Mouse (Mus musculus) myocyte (in vitro differentiated cells): ENCODE measurements around the gene Ankrd34a. TPM values are rescaled to one million over a fixed set of nuclear protein-coding genes. Genes with fewer than 3 reads are reported as not detected.
"Not testable (repeated sequence)": the region's sequence is repeated elsewhere in the genome, so short reads cannot be mapped to it uniquely, and the experiment has no call there.

ENCODE experiments used
- H3K27me3 ChIP-seq: one replicate; pipeline ENCODE4 v1.6.1; 2011; ENCODE audit not compliant: control insufficient read depth, insufficient read depth, insufficient read length
- H3K36me3 ChIP-seq: one replicate; pipeline ENCODE4 v1.6.1; 2011; ENCODE audit not compliant: control insufficient read depth, insufficient read depth
- H3K4me2 ChIP-seq: one replicate; pipeline ENCODE4 v1.6.1; 2011; ENCODE audit warnings: low read depth, control low read depth
- H3K4me3 ChIP-seq: one replicate; pipeline ENCODE4 v1.5.1; 2011; ENCODE audit warnings: mild to moderate bottlenecking, control low read depth, moderate library complexity
- H3K79me2 ChIP-seq: one replicate; pipeline ENCODE4 v1.6.1; 2011; ENCODE audit not compliant: control insufficient read depth, insufficient read depth
- H3ac ChIP-seq: one replicate; pipeline ENCODE4 v1.6.1; 2011; ENCODE audit not compliant: control insufficient read depth, insufficient read length
- CEBPB ChIP-seq: IDR thresholded peaks from 2 replicates; pipeline ENCODE4 v1.6.1; 2011; ENCODE audit warnings: mild to moderate bottlenecking, moderate library complexity; ENCODE audit not compliant: poor library complexity, insufficient read depth, severe bottlenecking
- E2F4 ChIP-seq: IDR thresholded peaks from one replicate; pipeline ENCODE4 v1.6.1; 2011; ENCODE audit warnings: mild to moderate bottlenecking, control low read depth, moderate library complexity; ENCODE audit not compliant: insufficient read depth
- MAX ChIP-seq: IDR thresholded peaks from one replicate; pipeline ENCODE4 v1.6.1; 2011; ENCODE audit warnings: low read depth, mild to moderate bottlenecking, control low read depth
- MYOD1 ChIP-seq, 3 experiments: IDR thresholded peaks; one replicate each; pipeline ENCODE4 v1.6.1; 2011; ENCODE audit warnings: control low read depth in 2 of 3, low read depth in 2 of 3, mild to moderate bottlenecking in 2 of 3, moderate library complexity in 1 of 3; ENCODE audit not compliant: insufficient read length in 2 of 3, control insufficient read depth in 1 of 3
- MYOG ChIP-seq, 3 experiments: IDR thresholded peaks; one replicate each; pipeline ENCODE4 v1.6.1; 2011; ENCODE audit warnings: control low read depth in 2 of 3, low read depth in 2 of 3, mild to moderate bottlenecking in 2 of 3; ENCODE audit not compliant: insufficient read length in 2 of 3, control insufficient read depth in 1 of 3, insufficient read depth in 1 of 3
- POLR2A ChIP-seq: IDR thresholded peaks from one replicate; pipeline ENCODE4 v1.6.1; 2011; ENCODE audit warnings: low read depth, mild to moderate bottlenecking, control low read depth, moderate library complexity; ENCODE audit not compliant: insufficient read length
- POLR2AphosphoS2 ChIP-seq: IDR thresholded peaks from one replicate; pipeline ENCODE4 v1.6.1; 2011; ENCODE audit warnings: low read depth, control low read depth; ENCODE audit not compliant: insufficient read length
- REST ChIP-seq: IDR thresholded peaks from one replicate; pipeline ENCODE4 v1.6.1; 2011; ENCODE audit warnings: mild to moderate bottlenecking, control low read depth, moderate library complexity; ENCODE audit not compliant: insufficient read depth, insufficient read length
- SRF ChIP-seq: IDR thresholded peaks from one replicate; pipeline ENCODE4 v1.6.1; 2011; ENCODE audit warnings: low read depth; ENCODE audit not compliant: control insufficient read depth, insufficient read length
- TCF12 ChIP-seq: IDR thresholded peaks from one replicate; pipeline ENCODE4 v1.6.1; 2011; ENCODE audit warnings: mild to moderate bottlenecking, control low read depth; ENCODE audit not compliant: poor library complexity, insufficient read depth, severe bottlenecking
- TCF3 ChIP-seq: IDR thresholded peaks from one replicate; pipeline ENCODE4 v1.6.1; 2011; ENCODE audit warnings: low read depth, control low read depth; ENCODE audit not compliant: insufficient read length
- USF1 ChIP-seq: IDR thresholded peaks from one replicate; pipeline ENCODE4 v1.6.1; 2011; ENCODE audit warnings: low read depth, mild to moderate bottlenecking, control low read depth, moderate library complexity
- polyA plus RNA-seq: library from polyadenylated mRNA; unstranded; fragments of >200 nt; fragmentation: generic; extraction: Trizol; gene quantifications from one replicate; pipeline ENCODE4 v1.2.1, GENCODE M21; 2012; ENCODE audit warnings: missing spikeins

The Ankrd34a gene
- polyA plus RNA-seq, 1 experiment = 2.5 TPM

DNA sequence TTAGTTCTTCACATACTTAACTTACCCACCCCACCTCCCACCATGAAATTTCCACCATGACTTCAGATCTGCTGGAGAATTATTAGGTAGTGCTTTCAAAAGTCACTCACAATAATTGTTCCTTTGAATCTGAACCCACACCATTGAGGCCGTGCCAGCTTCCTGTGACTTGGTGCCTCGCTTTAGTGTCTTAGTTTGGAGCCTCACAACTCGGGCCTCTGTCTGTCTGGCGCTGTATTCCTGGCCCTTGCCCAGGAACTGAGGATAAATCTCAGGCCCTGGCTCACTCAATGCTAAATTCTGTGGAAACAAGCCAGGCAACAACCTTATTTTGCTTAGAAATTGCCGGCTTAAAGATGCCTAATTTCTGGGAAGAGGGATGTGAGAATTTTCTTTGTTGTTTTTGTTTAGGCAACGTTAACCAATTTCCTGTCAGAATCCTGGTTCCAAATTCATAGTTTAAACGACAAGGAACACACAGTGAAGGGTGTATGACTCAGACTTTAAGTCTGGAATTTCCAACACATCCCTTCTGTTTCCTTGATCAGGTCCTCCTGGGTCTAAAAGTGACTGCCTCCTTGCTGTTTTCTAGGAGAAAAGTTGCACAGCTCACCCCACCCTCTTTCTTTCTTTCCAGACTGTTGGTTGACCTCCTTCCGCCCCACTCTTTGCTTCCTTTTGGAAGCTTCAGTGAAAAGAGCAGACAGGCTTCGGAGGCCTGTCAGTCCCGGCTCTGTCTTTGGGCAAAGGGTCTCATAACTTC lies 5.7 kb downstream of the Ankrd34a start:
- peaks cover 54% of the 10 kb centered on the region for H3K79me2 ChIP-seq
- no peaks in the 10 kb centered on the region for H3K27me3 ChIP-seq
- peaks cover 10% of the 10 kb centered on the region for H3K36me3 ChIP-seq
- TF ChIP-seq MYOD1 (IDR thresholded peaks at IDR 0.05; ENCODE audit: control insufficient read depth in 1 of 3, insufficient read length in 2 of 3, low read depth in 2 of 3) = no peak
- TF ChIP-seq TCF3 = no peak
- no peak for TF ChIP-seq USF1
- no peak for TF ChIP-seq POLR2AphosphoS2
- H3K4me3 ChIP-seq = peak overlapping the region; percentile 48
- peak overlapping the region; percentile 80 for H3ac ChIP-seq
- peak overlapping the region; percentile 98 for H3K4me2 ChIP-seq

DNA sequence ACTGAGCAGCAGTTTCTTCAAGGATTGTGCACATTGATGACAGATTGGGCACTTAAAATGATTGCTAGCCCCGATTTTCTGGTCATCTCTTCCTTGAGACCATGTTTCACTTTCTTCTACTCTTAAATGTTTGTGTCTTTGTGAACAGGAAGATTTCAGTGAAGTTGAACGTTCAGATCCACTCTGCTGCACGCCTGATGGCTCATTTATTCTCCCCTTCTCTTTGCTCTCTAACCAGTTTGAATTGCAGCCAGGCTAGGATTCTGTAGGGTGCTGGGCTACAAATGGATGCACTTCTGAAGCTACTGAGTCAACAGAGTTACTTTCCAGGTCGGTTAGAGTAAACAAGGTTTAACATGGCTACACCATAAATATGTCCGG lies 6.3 kb downstream of the Ankrd34a start:
- Histone ChIP-seq H3K4me2 (peak overlapping the region; percentile 98), H3K4me3 (peak overlapping the region; percentile 48), H3K27me3 (no peaks in the 10 kb centered on the region), H3K36me3 (peaks cover 16% of the 10 kb centered on the region), H3K79me2 (peaks cover 56% of the 10 kb centered on the region), H3ac (no peak overlapping the region)
- TF ChIP-seq POLR2A (no peak), MYOD1 (IDR thresholded peaks at IDR 0.05; ENCODE audit: control insufficient read depth in 1 of 3, insufficient read length in 2 of 3, low read depth in 2 of 3) (no peak), E2F4 (no peak), REST (no peak), SRF (no peak), MYOG (IDR thresholded peaks at IDR 0.05; ENCODE audit: control insufficient read depth in 1 of 3, insufficient read depth in 1 of 3, insufficient read length in 2 of 3, low read depth in 2 of 3) (no peak), USF1 (no peak), POLR2AphosphoS2 (no peak), TCF3 (no peak), TCF12 (no peak), CEBPB (no peak), MAX (no peak)

DNA sequence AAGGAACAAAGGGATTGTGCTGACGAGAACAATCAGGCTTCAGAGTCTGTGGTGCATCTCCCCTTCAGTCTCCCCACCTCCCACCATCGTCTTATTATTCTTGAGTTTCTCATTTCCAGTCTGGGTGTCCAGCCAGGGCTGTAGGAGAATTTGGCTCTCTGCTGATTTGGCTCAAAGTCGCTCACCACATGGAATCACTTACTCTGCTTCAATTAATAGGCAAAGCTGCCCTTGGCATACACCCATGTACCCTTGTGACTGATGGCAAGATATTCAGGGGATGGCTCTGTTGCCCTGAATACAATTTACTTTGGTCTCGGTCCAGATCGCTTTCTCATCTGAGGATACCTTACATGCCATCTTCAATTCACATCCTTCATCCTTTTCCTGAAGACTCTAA lies 6.9 kb downstream of the Ankrd34a start:
- TF ChIP-seq CEBPB = no peak
- no peak for TF ChIP-seq TCF3
- TF ChIP-seq E2F4 = no peak
- no peak for TF ChIP-seq POLR2A
- Histone ChIP-seq H3K36me3 (peaks cover 17% of the 10 kb centered on the region), H3ac (no peak overlapping the region), H3K4me2 (peak overlapping the region; percentile 98), H3K27me3 (no peaks in the 10 kb centered on the region), H3K4me3 (no peak overlapping the region), H3K79me2 (peaks cover 61% of the 10 kb centered on the region)

DNA sequence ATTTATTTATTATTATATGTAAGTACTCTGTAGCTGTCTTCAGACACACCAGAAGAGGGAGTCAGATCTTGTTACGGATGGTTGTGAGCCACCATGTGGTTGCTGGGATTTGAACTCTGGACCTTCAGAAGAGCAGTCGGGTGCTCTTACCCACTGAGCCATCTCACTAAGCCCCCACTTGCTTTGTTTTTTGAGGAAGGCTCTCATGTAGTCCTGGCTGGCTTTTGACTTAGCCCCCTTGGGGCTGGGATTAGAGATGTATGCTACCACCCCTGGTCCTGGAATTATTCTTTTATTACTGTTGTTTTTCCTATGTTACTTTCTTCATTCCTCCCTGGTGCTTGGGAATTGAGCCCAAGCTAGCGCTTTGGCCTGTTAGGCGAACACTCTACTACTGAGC lies 9.6 kb downstream of the Ankrd34a start:
- not testable (repeated sequence) for H3ac ChIP-seq, H3K27me3 ChIP-seq, H3K4me2 ChIP-seq, H3K4me3 ChIP-seq
- peaks cover 77% of the 10 kb centered on the region for H3K79me2 ChIP-seq
- peaks cover 17% of the 10 kb centered on the region for H3K36me3 ChIP-seq

DNA sequence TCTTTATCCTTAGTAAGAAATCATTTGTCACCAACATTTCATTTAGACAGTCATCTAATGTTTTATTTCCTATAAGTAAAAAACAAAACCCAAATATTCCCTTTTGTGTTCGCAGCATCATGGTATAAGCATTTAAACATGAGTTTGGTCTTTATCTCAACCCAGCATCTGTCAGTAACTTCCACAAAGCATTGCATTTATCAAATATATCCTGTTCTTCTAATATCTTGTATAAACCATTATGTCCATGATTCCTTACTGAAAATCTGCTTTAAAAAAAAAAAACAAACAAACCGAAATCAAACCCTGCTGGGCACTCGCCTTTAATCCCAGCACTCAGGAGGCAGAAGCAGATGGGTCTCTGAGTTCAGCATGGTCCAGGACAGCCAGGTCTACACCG lies 10.2 kb downstream of the Ankrd34a start:
- no peak for TF ChIP-seq POLR2AphosphoS2
- no peak for TF ChIP-seq CEBPB
- no peak for TF ChIP-seq USF1
- TF ChIP-seq E2F4 = no peak
- TF ChIP-seq POLR2A = no peak
- TF ChIP-seq TCF3 = no peak
- TF ChIP-seq MYOD1 (IDR thresholded peaks at IDR 0.05; ENCODE audit: control insufficient read depth in 1 of 3, insufficient read length in 2 of 3, low read depth in 2 of 3) = no peak
- no peak for TF ChIP-seq TCF12
- Histone ChIP-seq H3K27me3 (no peaks in the 10 kb centered on the region), H3K4me2 (no peak overlapping the region), H3ac (no peak overlapping the region), H3K36me3 (peaks cover 17% of the 10 kb centered on the region), H3K79me2 (peaks cover 76% of the 10 kb centered on the region), H3K4me3 (no peak overlapping the region)

DNA sequence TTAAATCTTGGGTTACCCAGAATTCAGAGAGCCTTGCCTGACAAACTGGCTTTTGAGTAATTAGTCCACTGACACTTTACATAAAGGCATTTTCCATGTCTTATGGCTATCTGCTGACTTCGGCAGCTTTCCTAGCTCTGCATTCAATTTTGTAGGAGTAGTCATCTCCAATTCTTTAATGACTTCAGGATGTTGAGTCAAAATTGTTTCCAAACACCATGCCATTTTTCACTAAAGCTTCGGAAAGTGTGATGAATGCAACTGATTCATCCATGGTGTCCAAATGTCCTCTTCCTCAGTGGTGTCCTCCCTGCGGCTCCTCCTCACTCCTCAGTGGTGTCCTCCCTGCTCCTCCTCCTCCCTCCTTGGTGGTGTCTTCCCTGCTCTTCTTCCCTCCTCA lies 21.5 kb downstream of the Ankrd34a start:
- H3K79me2 ChIP-seq = no peaks in the 10 kb centered on the region
- H3K27me3 ChIP-seq = no peaks in the 10 kb centered on the region
- TF ChIP-seq MYOD1 (IDR thresholded peaks at IDR 0.05; ENCODE audit: control insufficient read depth in 1 of 3, insufficient read length in 2 of 3, low read depth in 2 of 3) (no peak), MAX (no peak), TCF3 (no peak), REST (no peak), CEBPB (no peak), POLR2AphosphoS2 (no peak), MYOG (IDR thresholded peaks at IDR 0.05; ENCODE audit: control insufficient read depth in 1 of 3, insufficient read depth in 1 of 3, insufficient read length in 2 of 3, low read depth in 2 of 3) (no peak), USF1 (no peak), POLR2A (no peak), TCF12 (no peak), E2F4 (no peak), SRF (no peak)
- peaks cover 16% of the 10 kb centered on the region for H3K36me3 ChIP-seq
- no peak overlapping the region for H3K4me2 ChIP-seq
- H3ac ChIP-seq = no peak overlapping the region
- no peak overlapping the region for H3K4me3 ChIP-seq
